Mouse (Mus musculus) ES-CJ7 (cell line): ENCODE measurements around the gene Pla2g3.

Experiments used
- DNase-seq: peaks from one replicate; pipeline ENCODE4 v3.0.0; 2011; ENCODE audit warnings: low read depth, low spot score

Gene Pla2g3

DNA sequence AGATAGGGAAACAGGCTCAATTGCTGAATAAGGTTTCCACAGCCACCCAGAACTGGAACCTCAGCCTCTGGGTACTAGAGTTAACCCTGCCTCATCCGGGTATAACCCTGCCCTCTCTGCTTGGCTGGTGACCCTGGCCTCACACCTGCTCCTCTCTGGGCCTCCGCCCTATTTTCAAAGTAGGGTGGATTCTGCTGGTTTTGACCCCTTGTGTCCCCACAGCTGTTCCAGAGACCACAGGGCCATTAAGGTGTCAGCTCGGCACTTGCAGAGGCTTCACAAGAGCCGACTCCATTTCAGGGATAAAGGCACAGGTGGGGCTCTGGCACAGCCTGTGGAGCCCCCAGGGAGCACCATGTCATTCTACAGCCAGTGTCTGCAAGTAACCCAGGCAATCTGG, 4.7 kb downstream of the Pla2g3 start:
- no peak for DNase-seq

GRCm38 (mm10) chr11:3494857-3495256, 6.8 kb downstream of the Pla2g3 start:
- DNase-seq: no peak

- DNase-seq: no peak
Observed at GRCm38 (mm10) chr11:3495496-3495895, 7.4 kb downstream of the Pla2g3 start.

- DNase-seq: peak; percentile 63
Observed at GRCm38 (mm10) chr11:3496756-3497155, 8.7 kb downstream of the Pla2g3 start.

DNA sequence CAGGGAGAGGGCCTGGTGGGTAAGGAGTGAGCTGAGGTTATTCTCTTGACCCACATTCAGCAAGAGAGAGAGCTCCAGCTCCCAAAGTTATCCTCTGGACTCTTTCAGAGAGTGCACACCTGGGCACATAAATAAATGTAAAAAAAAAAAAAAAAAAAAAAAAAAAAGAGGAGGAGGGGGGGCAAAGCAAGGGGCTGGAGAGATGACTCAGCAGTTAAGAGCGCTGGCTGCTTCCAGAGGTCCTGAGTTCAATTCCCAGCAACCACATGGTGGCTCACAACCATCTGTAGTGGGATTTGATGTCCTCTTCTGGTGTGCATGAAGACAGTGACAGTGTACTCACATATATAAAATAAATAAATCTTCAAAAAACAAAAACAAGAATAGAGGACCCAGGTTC, 9.2 kb downstream of the Pla2g3 start:
- DNase-seq: no peak

GRCm38 (mm10) chr11:3502057-3502456, 14.0 kb downstream of the Pla2g3 start:
- DNase-seq: no peak

DNA sequence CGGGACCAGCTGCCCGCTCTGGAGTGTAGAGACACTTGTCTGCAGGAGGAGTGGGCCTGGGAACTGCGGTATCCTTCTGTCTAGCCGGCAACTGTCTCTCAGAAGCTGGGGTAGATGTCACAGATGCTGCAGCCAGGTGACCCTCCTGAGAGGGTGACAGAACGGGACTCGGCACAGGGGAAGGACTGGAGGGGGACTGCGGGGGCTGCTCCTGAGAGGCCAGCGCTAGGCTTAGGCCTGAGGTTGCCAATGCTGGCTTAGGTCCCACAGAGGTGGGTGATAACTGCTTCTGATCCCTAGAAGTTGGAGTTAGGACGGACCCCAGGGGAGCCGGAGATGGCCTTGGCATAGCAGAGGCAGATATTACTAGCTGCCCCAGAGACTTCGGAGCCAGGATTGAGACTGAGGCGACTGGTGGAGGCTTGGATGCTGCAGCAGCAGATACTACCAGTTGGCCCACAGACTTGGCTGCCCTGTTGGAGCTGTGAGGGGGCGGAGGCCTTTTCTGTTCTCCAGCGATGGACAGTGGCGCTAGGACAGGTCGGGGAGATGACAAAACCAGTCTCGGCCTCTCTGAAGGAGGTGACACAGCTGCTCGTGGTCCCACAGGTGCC, 14.5 kb downstream of the Pla2g3 start:
- no peak for DNase-seq

DNA sequence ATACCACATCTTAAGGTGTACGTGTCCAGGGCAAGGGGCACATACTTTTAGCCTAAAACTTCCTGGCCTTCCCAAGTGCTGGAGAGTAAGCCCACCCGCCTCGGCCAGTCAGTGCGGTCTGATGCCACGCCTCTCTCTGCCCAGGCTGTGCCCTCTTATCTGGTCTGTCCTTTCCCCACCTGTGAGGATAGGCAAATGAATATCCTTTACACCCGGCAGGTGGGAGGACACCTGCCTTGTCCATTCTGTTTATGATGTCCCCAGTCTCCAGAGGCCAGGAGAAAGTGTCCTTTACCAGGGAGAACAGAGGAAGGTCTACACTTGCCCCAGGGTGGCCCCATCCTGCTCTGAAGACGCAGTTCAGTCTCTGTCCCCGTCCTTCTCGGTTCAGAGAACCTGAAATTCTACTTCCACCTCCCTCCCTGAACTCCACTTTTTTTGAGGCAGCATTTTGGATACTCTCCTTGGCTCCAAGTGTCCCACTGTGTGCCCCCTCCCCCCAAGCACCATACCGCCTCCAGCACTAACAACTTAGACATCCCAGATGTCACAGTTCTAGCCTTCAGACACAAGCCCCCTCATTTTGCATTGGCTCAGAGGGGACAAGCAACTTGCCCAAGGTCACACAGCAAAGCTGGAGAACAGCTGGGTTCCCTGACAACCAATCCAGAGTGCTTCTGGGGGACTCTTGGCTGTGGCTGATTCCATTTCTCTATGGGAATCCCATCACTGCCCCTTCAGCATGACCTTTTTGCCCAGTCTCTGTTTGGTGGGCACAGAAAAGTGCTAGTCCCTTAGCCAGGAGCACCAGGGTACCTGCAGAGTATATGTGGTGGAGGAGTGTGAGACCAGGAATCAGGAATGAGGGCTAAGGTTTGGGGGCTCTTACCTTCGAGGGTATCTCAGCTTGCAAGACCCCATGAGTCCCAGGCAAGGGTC, 15.9 kb downstream of the Pla2g3 start:
- no peak for DNase-seq

DNA sequence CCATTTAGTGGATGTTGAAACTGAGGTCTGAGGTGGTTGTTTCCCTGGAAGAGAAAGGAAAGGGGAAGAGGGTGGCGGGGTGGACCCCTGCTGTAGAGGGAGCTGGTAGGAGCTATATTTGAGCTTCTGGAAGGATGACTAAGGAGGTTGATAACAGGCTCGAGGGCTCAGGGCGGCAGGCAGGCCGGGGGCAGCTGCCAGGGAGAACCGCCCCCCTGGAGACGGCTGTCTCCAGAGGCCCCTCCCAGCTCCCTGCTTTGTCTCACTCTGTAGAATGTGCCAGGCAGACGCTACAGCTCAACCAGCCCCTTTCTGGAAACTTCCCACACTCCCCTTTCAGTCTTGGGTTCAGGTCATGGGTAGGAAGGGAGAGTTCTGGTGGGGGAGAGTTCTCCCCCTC, 20.1 kb downstream of the Pla2g3 start:
- DNase-seq: no peak

- DNase-seq: no peak
Observed at GRCm38 (mm10) chr11:3509181-3510085, 21.3 kb downstream of the Pla2g3 start.

DNA sequence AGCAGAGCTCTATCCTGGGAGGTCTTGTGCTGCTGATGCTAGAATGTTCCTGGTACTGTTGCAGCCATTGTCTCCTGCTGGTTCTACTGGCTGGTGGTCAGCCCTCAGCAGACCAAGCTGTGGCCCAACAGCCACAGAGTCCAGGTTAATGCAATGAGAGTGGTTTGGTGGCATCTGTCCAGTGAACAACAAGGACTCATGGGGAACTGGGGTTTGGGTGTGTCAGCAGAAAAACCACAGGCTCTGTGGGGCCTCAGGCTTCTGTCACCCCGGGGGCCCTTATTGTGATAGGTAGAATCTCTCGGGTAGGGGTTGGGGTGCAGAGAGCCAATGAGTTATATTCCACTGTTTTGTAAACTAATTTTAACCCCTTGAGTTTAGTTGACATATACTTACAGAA, 22.2 kb downstream of the Pla2g3 start:
- no peak for DNase-seq

- DNase-seq: no peak
Observed at GRCm38 (mm10) chr11:3513291-3513690, 25.2 kb downstream of the Pla2g3 start.

GRCm38 (mm10) chr11:3514529-3515054, 26.5 kb downstream of the Pla2g3 start, which contains the start of gene Selenom:
Selenom (plus strand) TSS chr11:3514684.
- DNase-seq: peak; percentile 95

- no peak for DNase-seq
Observed at GRCm38 (mm10) chr11:3515216-3515615, 27.1 kb downstream of the Pla2g3 start.

GRCm38 (mm10) chr11:3515637-3516036, 27.6 kb downstream of the Pla2g3 start:
- no peak for DNase-seq

GRCm38 (mm10) chr11:3516121-3516520, 28.0 kb downstream of the Pla2g3 start:
- DNase-seq: no peak

GRCm38 (mm10) chr11:3516859-3517845, 29.1 kb downstream of the Pla2g3 start:
- peak; percentile 58 for DNase-seq

DNA sequence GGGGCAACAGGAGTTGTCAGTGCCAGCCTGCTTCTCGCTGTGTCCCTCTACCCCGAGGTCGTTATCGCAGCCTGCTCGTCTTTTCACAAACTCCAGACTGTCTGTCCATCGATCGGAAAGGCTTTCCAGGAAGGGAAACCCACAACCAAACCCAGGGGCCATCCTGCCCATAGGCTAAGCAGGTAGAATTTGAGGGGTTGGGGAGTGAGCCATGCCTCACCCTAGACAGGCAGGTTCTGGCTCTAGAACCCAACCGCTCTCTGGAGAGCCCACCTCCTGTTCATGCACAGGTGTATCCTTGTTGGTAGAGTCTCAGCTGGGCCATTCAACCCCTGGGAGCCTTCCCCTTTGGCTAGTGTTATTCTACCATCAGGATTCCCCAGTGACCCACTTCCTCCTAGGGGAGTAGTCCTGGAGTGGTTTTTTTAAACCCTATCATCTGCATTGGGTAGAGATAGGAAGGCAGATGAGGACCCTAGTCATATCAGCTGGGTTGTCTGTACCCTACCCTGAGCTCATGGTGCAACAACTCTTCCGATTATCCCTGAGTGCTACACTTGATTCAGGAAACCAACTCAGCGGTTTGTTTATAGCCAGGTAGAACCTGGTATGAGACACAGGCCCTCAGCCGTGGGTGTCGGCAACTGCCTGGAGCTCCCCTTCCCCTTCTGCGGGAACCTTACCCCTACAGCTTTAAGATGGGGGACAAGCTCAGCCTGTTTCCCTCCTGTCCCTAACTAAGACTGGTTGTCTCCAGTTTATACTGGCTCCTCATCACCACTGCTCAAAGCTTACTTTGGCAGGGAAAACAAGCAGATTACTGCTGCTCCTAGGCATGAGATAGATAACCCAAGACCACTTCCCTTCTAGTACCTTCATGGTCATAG, 30.0 kb downstream of the Pla2g3 start:
- DNase-seq: no peak

DNA sequence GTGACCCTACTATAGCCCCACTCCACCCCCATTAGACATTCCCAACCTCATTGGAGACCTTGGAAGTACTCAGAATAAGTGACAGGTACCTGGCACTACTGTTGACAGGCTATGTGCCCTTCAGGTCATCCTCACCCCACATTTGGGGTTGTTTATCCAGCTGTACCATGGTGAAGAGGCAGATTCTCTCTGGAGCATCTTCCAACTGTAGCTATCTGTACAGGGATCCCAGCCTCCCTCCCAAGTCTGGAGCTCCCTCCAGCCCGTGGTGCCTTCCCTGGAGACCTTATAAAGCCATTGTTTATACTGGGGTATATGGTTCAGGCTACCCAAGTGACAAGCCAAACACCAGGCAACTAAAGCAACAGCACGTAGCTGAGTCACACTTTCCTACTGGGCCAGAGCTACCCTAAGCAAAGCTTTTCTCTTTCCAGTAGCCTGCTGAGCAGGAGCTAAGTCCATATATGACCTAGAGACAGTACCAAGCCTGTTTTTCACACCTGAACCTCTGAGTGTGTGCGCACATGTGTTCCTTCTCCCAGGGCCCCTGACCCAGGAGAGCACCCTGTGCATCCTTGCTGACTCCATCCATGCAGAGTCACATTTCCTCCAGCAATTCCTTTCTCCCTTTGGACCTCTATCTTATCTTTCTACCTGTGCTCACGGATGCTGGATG, 31.1 kb downstream of the Pla2g3 start:
- DNase-seq: no peak
